Mouse (Mus musculus) CD4-positive helper T cell, adult 2 months (primary cell): ENCODE data around the gene Sstr2.

Source experiments
- DNase-seq: peaks from one replicate; pipeline ENCODE4 v3.0.0-alpha.2; 2012; ENCODE audit warnings: low read depth, missing footprints, low spot score

Sstr2 gene

GRCm38 (mm10) chr11:113618672-113619419, at the start of gene Sstr2:
Gene Sstr2, plus strand, starts transcription at chr11:113619342.
- DNase-seq, result peak; percentile 74

GRCm38 (mm10) chr11:113571616-113572015, 47.5 kb upstream of the Sstr2 start:
- DNase-seq, result no peak

GRCm38 (mm10) chr11:113572641-113573040, 46.5 kb upstream of the Sstr2 start:
- DNase-seq, result no peak

GRCm38 (mm10) chr11:113577221-113577620, 41.9 kb upstream of the Sstr2 start:
- DNase-seq, result no peak

GRCm38 (mm10) chr11:113583879-113584661, 35.1 kb upstream of the Sstr2 start:
- DNase-seq, result no peak

GRCm38 (mm10) chr11:113586423-113586822, 32.7 kb upstream of the Sstr2 start:
- DNase-seq, result no peak

GRCm38 (mm10) chr11:113588936-113589335, 30.2 kb upstream of the Sstr2 start:
- DNase-seq, result no peak

- no peak for DNase-seq
These were observed 24.0 kb upstream of the Sstr2 start for GRCm38 (mm10) chr11:113595144-113595543.

GRCm38 (mm10) chr11:113597632-113598031, 21.5 kb upstream of the Sstr2 start:
- no peak for DNase-seq

GRCm38 (mm10) chr11:113600526-113601245, 18.5 kb upstream of the Sstr2 start:
- no peak for DNase-seq

- DNase-seq, result no peak
These were observed 17.4 kb upstream of the Sstr2 start for GRCm38 (mm10) chr11:113601616-113602343.

GRCm38 (mm10) chr11:113607556-113607955, 11.6 kb upstream of the Sstr2 start:
- DNase-seq, result no peak

GRCm38 (mm10) chr11:113609581-113609980, 9.6 kb upstream of the Sstr2 start:
- DNase-seq, result no peak

GRCm38 (mm10) chr11:113610266-113610665, 8.9 kb upstream of the Sstr2 start:
- DNase-seq, result no peak

GRCm38 (mm10) chr11:113611112-113611646, 8.0 kb upstream of the Sstr2 start:
- DNase-seq, result no peak

GRCm38 (mm10) chr11:113611664-113612611, 7.2 kb upstream of the Sstr2 start:
- peak; percentile 58 for DNase-seq

- DNase-seq, result no peak
These were observed 4.7 kb upstream of the Sstr2 start for GRCm38 (mm10) chr11:113614476-113614875.

GRCm38 (mm10) chr11:113617132-113617911, 1.8 kb upstream of the Sstr2 start:
- DNase-seq, result peak; percentile 68

- DNase-seq, result peak; percentile 12
These were observed 855 bp upstream of the Sstr2 start for GRCm38 (mm10) chr11:113618303-113618671.
